Mouse (Mus musculus): ENCODE results near the gene Ankzf1.
A peak's percentile ranks its signal among the peaks of the same experiment; 100 is the strongest.

DNA sequence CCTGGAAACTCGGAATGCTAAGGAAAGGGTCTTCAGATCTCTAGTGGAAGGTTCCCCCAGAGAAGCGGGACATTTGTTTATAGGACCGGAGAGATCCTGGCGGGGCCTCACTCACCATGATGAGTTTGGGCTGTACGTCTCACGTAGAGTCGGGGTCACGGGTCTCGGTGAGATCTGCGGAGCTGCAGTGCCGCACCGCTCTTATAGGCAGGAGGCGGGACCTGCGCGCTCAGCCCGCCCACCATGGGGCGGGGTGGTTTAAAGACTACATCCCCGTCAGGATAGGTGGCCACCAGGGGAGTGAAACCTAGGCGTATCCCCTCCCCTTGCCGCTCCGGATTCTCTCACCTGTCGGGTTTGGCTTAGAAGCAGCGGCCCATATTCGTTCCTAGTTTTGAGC lies 27.1 kb downstream of the Ankzf1 start:
- TF ChIP-seq POLR2A (IDR thresholded peaks at IDR 0.05; ENCODE audit: extremely low read depth, insufficient read depth, low read length) (peak; percentile 100), CTCF (IDR thresholded peaks at IDR 0.05; ENCODE audit: extremely low read depth, insufficient read depth, low read length) (no peak)
